Mouse (Mus musculus): Measurements from ENCODE around the gene Lgi4. TPM values are rescaled to one million over a fixed set of nuclear protein-coding genes. Genes with fewer than 3 reads are reported as not detected.

Gene Lgi4
- polyA plus RNA-seq, 1 experiment from 2014 or later, result 0.70 TPM

- no peak overlapping the region for H3K4me2 ChIP-seq (replicated peaks; ENCODE audit: low read depth)
- H3K27ac ChIP-seq (ENCODE audit: low read depth, low read length), result no peak overlapping the region
- H3K9me3 ChIP-seq (ENCODE audit: control insufficient read depth), result no peaks in the 10 kb centered on the region
- ATAC-seq, result no peak
- H3K27me3 ChIP-seq (replicated peaks; ENCODE audit: control insufficient read depth, insufficient read depth, low read length), result no peaks in the 10 kb centered on the region
- 0 out of 2 replicates have a peak, but pooled peaks cover 7% of the 10 kb centered on the region for H3K4me1 ChIP-seq (replicated peaks; ENCODE audit: control insufficient read depth, insufficient read depth, low read length)
- no peaks in the 10 kb centered on the region for H3K36me3 ChIP-seq (ENCODE audit: control insufficient read depth, insufficient read depth)
- H3K4me3 ChIP-seq (ENCODE audit: low read depth, low read length), result no peak overlapping the region
- H3K9ac ChIP-seq (ENCODE audit: low read depth, low read length), result no peak overlapping the region
- no peak for TF ChIP-seq CTCF (IDR thresholded peaks at IDR 0.05; ENCODE audit: low read depth)
- WGBS, result 60% methylated on average over 16 of the region's 16 CpGs
Observed at GRCm38 (mm10) chr7:31116721-31117145, 57.6 kb downstream of the Lgi4 start.

GRCm38 (mm10) chr7:31117465-31117864 is 58.3 kb downstream of the Lgi4 start:
- no peak overlapping the region for H3K9ac ChIP-seq (ENCODE audit: low read depth, low read length)
- TF ChIP-seq CTCF (IDR thresholded peaks at IDR 0.05; ENCODE audit: low read depth), result no peak
- H3K36me3 ChIP-seq (ENCODE audit: control insufficient read depth, insufficient read depth), result no peaks in the 10 kb centered on the region
- 90% methylated on average over 11 of the region's 11 CpGs for WGBS
- H3K4me1 ChIP-seq (replicated peaks; ENCODE audit: control insufficient read depth, insufficient read depth, low read length), result 0 out of 2 replicates have a peak, but pooled peaks cover 7% of the 10 kb centered on the region
- H3K4me3 ChIP-seq (ENCODE audit: low read depth, low read length), result no peak overlapping the region
- no peaks in the 10 kb centered on the region for H3K27me3 ChIP-seq (replicated peaks; ENCODE audit: control insufficient read depth, insufficient read depth, low read length)
- no peaks in the 10 kb centered on the region for H3K9me3 ChIP-seq (ENCODE audit: control insufficient read depth)
- no peak overlapping the region for H3K4me2 ChIP-seq (replicated peaks; ENCODE audit: low read depth)
- no peak overlapping the region for H3K27ac ChIP-seq (ENCODE audit: low read depth, low read length)
- no peak for ATAC-seq

GRCm38 (mm10) chr7:31118486-31118885 is 59.3 kb downstream of the Lgi4 start:
- Histone ChIP-seq H3K4me1 (replicated peaks; ENCODE audit: control insufficient read depth, insufficient read depth, low read length) (0 out of 2 replicates have a peak, but pooled peaks cover 7% of the 10 kb centered on the region), H3K4me3 (ENCODE audit: low read depth, low read length) (no peak overlapping the region), H3K27me3 (replicated peaks; ENCODE audit: control insufficient read depth, insufficient read depth, low read length) (no peaks in the 10 kb centered on the region), H3K36me3 (ENCODE audit: control insufficient read depth, insufficient read depth) (no peaks in the 10 kb centered on the region), H3K9me3 (ENCODE audit: control insufficient read depth) (no peaks in the 10 kb centered on the region), H3K4me2 (replicated peaks; ENCODE audit: low read depth) (no peak overlapping the region), H3K27ac (ENCODE audit: low read depth, low read length) (no peak overlapping the region), H3K9ac (ENCODE audit: low read depth, low read length) (no peak overlapping the region)
- TF ChIP-seq CTCF (IDR thresholded peaks at IDR 0.05; ENCODE audit: low read depth), result no peak
- no peak for ATAC-seq
- WGBS, result 87% methylated on average over 7 of the region's 7 CpGs

- Histone ChIP-seq H3K4me1 (replicated peaks; ENCODE audit: control insufficient read depth, insufficient read depth, low read length) (0 out of 2 replicates have a peak, but pooled peaks cover 7% of the 10 kb centered on the region), H3K4me2 (replicated peaks; ENCODE audit: low read depth) (no peak overlapping the region), H3K27ac (ENCODE audit: low read depth, low read length) (no peak overlapping the region), H3K9ac (ENCODE audit: low read depth, low read length) (no peak overlapping the region), H3K9me3 (ENCODE audit: control insufficient read depth) (no peaks in the 10 kb centered on the region), H3K27me3 (replicated peaks; ENCODE audit: control insufficient read depth, insufficient read depth, low read length) (0 out of 2 replicates have a peak, but pooled peaks cover under 1% of the 10 kb centered on the region), H3K4me3 (ENCODE audit: low read depth, low read length) (no peak overlapping the region), H3K36me3 (ENCODE audit: control insufficient read depth, insufficient read depth) (no peaks in the 10 kb centered on the region)
- no peak for ATAC-seq
- WGBS, result 94% methylated on average over 5 of the region's 5 CpGs
- no peak for TF ChIP-seq CTCF (IDR thresholded peaks at IDR 0.05; ENCODE audit: low read depth)
Observed at GRCm38 (mm10) chr7:31119556-31119955, 60.4 kb downstream of the Lgi4 start.

Small RNAs within 50 kb of the gene (microRNA-seq; reads per million reads assigned to microRNA genes)
- not detected for gene Mir7050

Other genes with a start within 250 kb of the Lgi4 start
- 12.5 and 12.6 TPM in 2 replicates for gene Ffar2, start 235.6 kb upstream of the Lgi4 start, polyA plus RNA-seq (2015; fragmentation: Nextera tagmentation; extraction: Ambion mirVana)
- 0.21 and 0.47 TPM in 2 replicates for gene Ffar3, start 203.2 kb upstream of the Lgi4 start, polyA plus RNA-seq (2015; fragmentation: Nextera tagmentation; extraction: Ambion mirVana)
- gene Ffar1, start 197.8 kb upstream of the Lgi4 start, polyA plus RNA-seq (2015; fragmentation: Nextera tagmentation; extraction: Ambion mirVana), result 0.13 and 0.21 TPM in 2 replicates
- gene Cd22, start 179.0 kb upstream of the Lgi4 start, polyA plus RNA-seq (2015; fragmentation: Nextera tagmentation; extraction: Ambion mirVana), result 0.27 and 0.51 TPM in 2 replicates
- gene Mag, start 144.5 kb upstream of the Lgi4 start, polyA plus RNA-seq (2015; fragmentation: Nextera tagmentation; extraction: Ambion mirVana), result 0.18 and 0.31 TPM in 2 replicates
- not detected in 2 replicates for gene Hamp2, start 134.7 kb upstream of the Lgi4 start, polyA plus RNA-seq (2015; fragmentation: Nextera tagmentation; extraction: Ambion mirVana)
- 0.43 TPM in 1 of 2 replicates, not detected in the other for gene Hamp, start 115.3 kb upstream of the Lgi4 start, polyA plus RNA-seq (2015; fragmentation: Nextera tagmentation; extraction: Ambion mirVana)
- gene Usf2, start 102.5 kb upstream of the Lgi4 start, polyA plus RNA-seq (2015; fragmentation: Nextera tagmentation; extraction: Ambion mirVana), result 13.3 and 15.0 TPM in 2 replicates
- gene Lsr, start 85.9 kb upstream of the Lgi4 start, polyA plus RNA-seq (2015; fragmentation: Nextera tagmentation; extraction: Ambion mirVana), result 110 and 118 TPM in 2 replicates
- 10.4 and 12.0 TPM in 2 replicates for gene Fam187b, start 85.6 kb upstream of the Lgi4 start, polyA plus RNA-seq (2015; fragmentation: Nextera tagmentation; extraction: Ambion mirVana)
- gene Fxyd5, start 16.9 kb upstream of the Lgi4 start, polyA plus RNA-seq (2015; fragmentation: Nextera tagmentation; extraction: Ambion mirVana), result 18.2 and 19.3 TPM in 2 replicates
- 15.2 and 16.2 TPM in 2 replicates for gene Fxyd7, start 7.9 kb upstream of the Lgi4 start, polyA plus RNA-seq (2015; fragmentation: Nextera tagmentation; extraction: Ambion mirVana)
- gene Fxyd1, start 2.1 kb upstream of the Lgi4 start, polyA plus RNA-seq (2015; fragmentation: Nextera tagmentation; extraction: Ambion mirVana), result 78.9 and 83.1 TPM in 2 replicates
- gene Fxyd3, start 17.4 kb downstream of the Lgi4 start, polyA plus RNA-seq (2015; fragmentation: Nextera tagmentation; extraction: Ambion mirVana), result 40.4 and 48.0 TPM in 2 replicates
- 21.2 and 28.3 TPM in 2 replicates for gene Hpn, start 55.9 kb downstream of the Lgi4 start, polyA plus RNA-seq (2015; fragmentation: Nextera tagmentation; extraction: Ambion mirVana)
- 2.7 and 3.3 TPM in 2 replicates for gene Scn1b, start 67.7 kb downstream of the Lgi4 start, polyA plus RNA-seq (2015; fragmentation: Nextera tagmentation; extraction: Ambion mirVana)
- 10.3 and 12.4 TPM in 2 replicates for gene Gramd1a, start 96.6 kb downstream of the Lgi4 start, polyA plus RNA-seq (2015; fragmentation: Nextera tagmentation; extraction: Ambion mirVana)
- gene Scgb2b2, start 231.2 kb downstream of the Lgi4 start, polyA plus RNA-seq (2015; fragmentation: Nextera tagmentation; extraction: Ambion mirVana), result not detected in 2 replicates
- not detected in 2 replicates for gene Scgb1b2, start 232.5 kb downstream of the Lgi4 start, polyA plus RNA-seq (2015; fragmentation: Nextera tagmentation; extraction: Ambion mirVana)

Data from intestine, postnatal 0 days (tissue).